Mouse (Mus musculus): ENCODE data around the gene Smad1.

The Smad1 gene

DNA sequence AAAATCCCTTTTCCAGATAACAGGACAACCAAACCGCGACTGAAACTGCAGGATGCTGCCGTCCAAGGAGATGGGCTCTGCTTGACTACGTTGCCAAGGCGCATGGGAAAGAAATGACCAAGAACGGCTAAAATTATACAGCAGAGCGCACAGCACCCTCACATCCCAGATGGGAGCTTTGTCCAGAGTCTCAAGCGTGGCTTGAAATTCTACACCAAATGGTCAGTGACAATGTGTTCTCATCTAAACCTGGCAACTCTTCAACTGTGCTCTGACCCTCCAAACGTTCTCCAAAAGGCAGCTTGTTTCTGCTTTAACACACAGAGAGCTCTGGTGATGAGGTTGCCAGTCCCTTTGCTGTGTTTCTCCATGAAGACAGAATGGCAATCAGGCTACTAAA lies 39.0 kb downstream of the Smad1 start:
- 41% methylated on average over 9 of the region's 9 CpGs for WGBS

- 50% methylated on average over 16 of the region's 16 CpGs for WGBS
Observed at GRCm38 (mm10) chr8:79355721-79356434, 43.4 kb downstream of the Smad1 start.

DNA sequence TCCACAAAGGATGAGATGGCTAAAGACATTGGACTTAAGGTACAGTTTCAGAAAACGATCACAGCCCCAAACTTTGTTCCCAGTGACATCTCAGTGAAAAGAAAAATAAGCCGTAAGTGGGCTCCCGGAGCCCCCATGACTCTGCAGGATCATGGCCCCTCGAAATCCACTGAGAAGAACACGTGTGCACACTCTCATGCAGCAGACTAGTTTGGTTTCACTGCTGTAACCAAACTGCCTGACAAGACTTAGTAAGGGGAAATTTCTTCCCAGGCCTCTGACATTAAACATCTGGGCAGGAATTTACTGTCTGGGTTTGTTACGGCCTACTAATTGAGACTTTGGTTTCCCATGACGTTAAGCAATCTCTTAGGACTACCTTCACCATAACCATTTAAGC lies 45.3 kb downstream of the Smad1 start:
- 95% methylated on average over 7 of the region's 7 CpGs for WGBS

- WGBS: 73% methylated on average over 8 of the region's 8 CpGs
Observed at GRCm38 (mm10) chr8:79351916-79352315, 47.4 kb downstream of the Smad1 start.

- 55% methylated on average over 3 of the region's 3 CpGs for WGBS
Observed at GRCm38 (mm10) chr8:79350805-79351204, 48.5 kb downstream of the Smad1 start.

GRCm38 (mm10) chr8:79350094-79350593 lies 49.2 kb downstream of the Smad1 start:
- WGBS: 13% methylated on average over 6 of the region's 6 CpGs

DNA sequence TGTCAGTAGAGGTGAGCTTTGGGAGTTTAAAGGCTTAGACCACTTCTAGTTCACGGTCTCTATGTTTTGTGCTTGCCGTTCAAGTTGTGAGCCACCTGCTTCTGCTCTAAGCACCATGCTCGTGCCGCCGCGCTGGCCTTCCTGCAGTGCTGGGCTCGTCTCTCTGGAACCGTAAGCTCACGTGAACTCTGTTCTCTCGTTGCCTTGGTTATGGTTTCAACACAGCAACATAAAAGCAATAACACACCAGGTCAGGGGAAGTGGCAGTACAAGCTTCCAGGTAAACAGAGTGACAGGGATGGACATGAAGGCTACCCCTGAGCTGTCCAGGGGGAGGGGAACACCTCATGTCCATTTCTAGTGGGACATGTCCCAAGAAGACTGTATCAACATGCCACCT lies 52.9 kb downstream of the Smad1 start:
- 94% methylated on average over 10 of the region's 10 CpGs for WGBS

- 83% methylated on average over 6 of the region's 6 CpGs for WGBS
Observed at GRCm38 (mm10) chr8:79345856-79346255, 53.5 kb downstream of the Smad1 start.

DNA sequence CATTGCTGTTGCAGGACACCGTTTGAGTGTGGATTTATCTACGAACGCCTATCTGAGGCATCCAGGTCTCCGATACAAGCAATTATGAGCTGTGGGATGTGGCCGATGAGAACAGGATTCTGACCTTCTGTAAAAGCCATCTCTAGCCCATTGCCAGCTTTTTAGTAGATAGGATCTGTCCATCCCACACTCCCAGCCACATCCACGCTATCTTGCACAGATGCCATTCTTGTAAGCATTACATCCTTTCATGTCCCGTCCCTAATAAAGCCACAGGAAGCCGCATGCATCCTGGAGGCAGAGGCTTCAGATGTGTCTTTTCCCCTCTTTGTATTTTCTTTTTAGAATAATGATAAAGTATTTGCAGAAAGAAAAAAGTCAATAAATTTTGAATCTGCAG lies 58.1 kb downstream of the Smad1 start:
- WGBS: 89% methylated on average over 8 of the region's 8 CpGs

DNA sequence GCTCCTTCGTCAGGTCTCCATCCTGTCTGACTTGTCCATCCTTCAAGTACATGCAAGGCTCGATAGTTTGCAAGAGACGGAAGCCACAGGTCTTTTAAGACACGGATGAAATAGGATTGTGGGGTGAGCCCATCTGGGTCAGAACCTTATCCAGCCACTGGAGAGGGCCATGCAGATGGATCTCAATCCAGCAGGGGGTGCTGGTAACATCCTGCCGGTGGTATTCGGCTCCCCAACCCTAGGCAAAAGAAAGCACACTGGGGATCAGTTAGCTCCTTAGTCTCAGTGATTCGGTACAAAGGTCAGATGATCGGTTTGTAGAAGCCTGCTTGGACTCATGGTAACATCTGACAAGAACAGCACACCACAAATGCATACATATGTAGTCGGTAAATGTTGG lies 59.8 kb downstream of the Smad1 start:
- 66% methylated on average over 9 of the region's 9 CpGs for WGBS

GRCm38 (mm10) chr8:79338619-79339018 lies 60.7 kb downstream of the Smad1 start:
- 53% methylated on average over 10 of the region's 10 CpGs for WGBS

DNA sequence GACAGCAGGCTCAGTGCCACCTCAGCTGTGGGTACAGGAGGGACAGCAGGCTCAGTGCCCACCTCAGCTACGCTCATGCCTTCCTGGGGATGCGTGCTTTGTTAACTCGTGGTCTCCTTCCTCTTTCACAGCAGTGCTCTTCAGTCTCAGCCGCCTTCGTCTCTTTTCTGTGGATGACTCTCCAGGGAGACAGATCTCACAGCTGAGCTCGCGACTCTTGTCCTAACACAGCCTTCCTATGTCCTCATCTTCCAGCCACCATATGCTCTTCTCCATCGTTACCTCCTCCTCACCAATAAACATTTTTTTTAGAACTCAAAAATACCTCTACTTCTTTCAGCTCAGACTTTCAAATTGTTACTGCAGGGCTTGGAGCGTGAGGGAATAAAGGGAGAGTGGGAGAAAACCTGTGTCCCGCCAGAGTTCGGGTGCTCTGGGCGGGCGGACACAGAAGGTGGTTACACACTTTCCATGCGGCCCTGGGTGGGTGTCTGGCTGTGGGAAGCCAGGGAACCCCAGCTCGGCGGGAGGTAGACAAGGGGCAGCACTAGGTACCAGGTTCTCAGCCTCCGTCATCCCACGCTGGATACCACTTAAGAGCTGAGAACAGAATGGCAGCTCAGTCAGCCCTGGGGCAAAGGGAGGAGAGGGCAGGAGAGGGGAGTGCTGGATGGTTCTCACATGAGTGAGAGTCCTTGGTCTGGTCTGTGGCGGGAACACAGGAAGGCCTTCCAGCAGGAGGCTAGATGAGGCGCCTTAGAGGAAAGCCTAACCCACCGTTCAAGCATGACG lies 67.0 kb downstream of the Smad1 start:
- WGBS: 72% methylated on average over 22 of the region's 22 CpGs

GRCm38 (mm10) chr8:79331571-79331970 lies 67.7 kb downstream of the Smad1 start:
- WGBS: 92% methylated on average over 2 of the region's 2 CpGs

DNA sequence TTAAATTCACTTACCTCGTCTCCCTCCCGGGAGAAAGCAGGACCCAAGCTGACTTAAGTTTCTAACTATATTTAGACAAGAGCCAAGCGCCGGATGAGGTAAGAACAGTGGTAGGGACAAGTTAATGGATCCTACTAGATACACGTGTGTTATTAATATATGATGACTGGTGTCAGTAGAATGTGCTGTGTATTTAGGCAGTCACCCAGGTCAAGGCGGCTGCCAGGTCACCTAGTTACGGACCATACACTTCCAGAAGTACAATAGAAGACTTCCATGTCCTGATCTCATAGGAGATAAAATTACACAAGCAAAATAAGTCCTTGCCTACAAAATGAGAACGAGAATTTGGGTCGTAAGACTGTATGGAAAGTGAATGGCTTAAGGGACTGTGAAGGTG lies 68.3 kb downstream of the Smad1 start:
- 69% methylated on average over 9 of the region's 9 CpGs for WGBS

DNA sequence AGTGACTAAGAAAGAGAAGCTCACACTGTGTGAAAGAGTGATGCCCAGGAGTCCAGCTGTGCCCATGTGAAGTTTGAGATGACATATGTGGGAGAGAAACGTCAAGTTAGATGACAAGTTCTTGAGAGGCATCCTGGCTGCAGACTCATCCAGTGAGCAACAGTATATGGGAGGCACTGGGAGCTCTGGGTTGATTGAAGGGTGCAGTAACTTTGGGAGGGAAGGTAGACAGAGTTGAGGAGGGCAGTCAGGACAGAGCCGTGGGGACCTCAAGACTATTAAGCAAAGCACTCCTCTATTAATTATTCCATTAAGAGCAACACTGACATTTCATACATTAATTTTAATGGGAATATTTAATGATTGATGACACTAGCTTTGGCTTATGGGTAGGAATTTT lies 69.6 kb downstream of the Smad1 start:
- WGBS: 96% methylated on average over 2 of the region's 2 CpGs

DNA sequence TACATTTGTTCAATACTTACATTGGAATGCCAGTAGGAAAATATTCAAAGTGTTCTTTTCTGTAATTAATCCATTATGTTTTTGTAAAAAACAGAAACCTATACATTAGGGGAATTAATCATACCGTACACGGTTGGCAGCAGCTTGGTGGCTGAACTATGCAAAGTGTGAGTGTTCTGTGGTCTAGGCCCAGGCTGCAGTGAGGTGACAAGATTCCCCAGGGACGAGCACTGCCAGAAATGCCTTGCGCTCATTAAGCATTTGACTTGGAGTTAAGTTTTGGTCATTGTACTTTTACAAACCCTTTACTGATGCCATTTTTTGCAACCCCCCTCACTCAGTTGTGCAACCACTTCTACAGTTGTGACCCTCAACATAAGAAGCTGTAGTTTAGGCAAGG lies 70.1 kb downstream of the Smad1 start:
- 94% methylated on average over 4 of the region's 4 CpGs for WGBS

- 74% methylated on average over 6 of the region's 6 CpGs for WGBS
Observed at GRCm38 (mm10) chr8:79325510-79325909, 73.8 kb downstream of the Smad1 start.

GRCm38 (mm10) chr8:79324928-79325327 lies 74.4 kb downstream of the Smad1 start:
- WGBS: 58% methylated on average over 5 of the region's 5 CpGs

GRCm38 (mm10) chr8:79324036-79324435 lies 75.3 kb downstream of the Smad1 start:
- 59% methylated on average over 3 of the region's 3 CpGs for WGBS

GRCm38 (mm10) chr8:79323121-79323520 lies 76.2 kb downstream of the Smad1 start:
- WGBS: 74% methylated on average over 7 of the region's 7 CpGs

GRCm38 (mm10) chr8:79310801-79311200 lies 88.5 kb downstream of the Smad1 start:
- 80% methylated on average over 2 of the region's 2 CpGs for WGBS

DNA sequence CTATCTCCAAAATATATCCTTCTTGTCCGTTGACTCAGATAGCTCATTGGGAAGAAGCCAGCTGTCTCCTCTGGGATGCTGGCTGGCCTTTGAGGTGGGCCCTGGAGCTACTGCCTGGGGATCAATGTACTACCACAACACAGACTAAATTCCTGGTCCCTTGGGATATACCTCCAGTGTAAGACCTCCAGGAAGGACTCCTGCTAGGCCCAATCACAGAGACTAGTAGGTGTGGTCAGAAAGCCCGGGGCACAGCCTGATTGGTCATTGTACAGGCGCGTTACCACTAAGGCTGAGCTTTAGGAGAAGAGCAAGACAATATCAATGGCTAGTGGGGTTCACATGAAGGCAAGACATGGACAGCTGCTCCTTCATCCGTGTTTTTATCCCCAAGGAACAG lies 93.4 kb downstream of the Smad1 start:
- 77% methylated on average over 5 of the region's 5 CpGs for WGBS

- WGBS: 81% methylated on average over 3 of the region's 3 CpGs
Observed at GRCm38 (mm10) chr8:79301548-79301947, 97.8 kb downstream of the Smad1 start.

Data from cerebral cortex, adult 2 months (tissue).